Mouse (Mus musculus): ENCODE measurements around the gene Nr1i3.

- TF ChIP-seq NELFE (IDR thresholded peaks at IDR 0.05; ENCODE audit: low read depth, low read length) (no peak), CHD1 (IDR thresholded peaks at IDR 0.05; ENCODE audit: low read depth, low read length) (no peak), POLR2A (IDR thresholded peaks at IDR 0.05; ENCODE audit: control insufficient read depth in 1 of 2, insufficient read depth in 1 of 2, low read depth in 1 of 2, low read length in 2 of 2, poor library complexity in 1 of 2) (no peak), MYB (IDR thresholded peaks at IDR 0.05; ENCODE audit: low read depth, low read length) (no peak), CTCF (IDR thresholded peaks at IDR 0.05 in 2 of 3, conservative IDR thresholded peaks at IDR 0.05 in 1 of 3; ENCODE audit: control insufficient read depth in 1 of 3, insufficient read depth in 1 of 3, low read depth in 2 of 3, low read length in 3 of 3, poor library complexity in 1 of 3, severe bottlenecking in 1 of 3) (no peak), HCFC1 (IDR thresholded peaks at IDR 0.05; ENCODE audit: low read depth, low read length) (no peak), TCF12 (IDR thresholded peaks at IDR 0.05; ENCODE audit: low read depth, low read length) (no peak), TBP (IDR thresholded peaks at IDR 0.05; ENCODE audit: low read depth, low read length) (no peak), NRF1 (IDR thresholded peaks at IDR 0.05; ENCODE audit: insufficient read depth, low read depth, low read length, poor library complexity, severe bottlenecking) (no peak), POLR2AphosphoS5 (IDR thresholded peaks at IDR 0.05; ENCODE audit: borderline replicate concordance, low read depth, low read length) (no peak)
Measured at GRCm38 (mm10) chr1:171193093-171193840, 20.5 kb upstream of the Nr1i3 start.

Measured in MEL (cell line).